Mouse (Mus musculus) CH12.LX (cell line): ENCODE measurements around the gene Cnr2. TPM values are rescaled to one million over a fixed set of nuclear protein-coding genes. Genes with fewer than 3 reads are reported as not detected.

ENCODE experiments used
- DNase-seq: peaks from one replicate; pipeline ENCODE4 v3.0.0-alpha.2; 2013; ENCODE audit errors: extremely low read depth
- H3K27ac ChIP-seq: 2 replicates; pipeline ENCODE4 v1.5.1; 2012; ENCODE audit warnings: low read depth, mild to moderate bottlenecking, control low read depth, moderate library complexity; ENCODE audit not compliant: insufficient read depth
- H3K27me3 ChIP-seq: replicated peaks from 2 replicates; pipeline ENCODE3; 2012; ENCODE audit warnings: inconsistent platforms
- H3K36me3 ChIP-seq, 2 experiments: replicated peaks in 1 of 2; 2 replicates each; pipeline versions ENCODE3 to v1.6.1; 2012; ENCODE audit warnings: inconsistent platforms in 1 of 2, low read length in 1 of 2, mild to moderate bottlenecking in 1 of 2, mixed read lengths in 1 of 2, moderate library complexity in 1 of 2; ENCODE audit not compliant: control insufficient read depth in 1 of 2, insufficient read depth in 1 of 2
- H3K4me1 ChIP-seq, 2 experiments: 2 replicates each; pipeline ENCODE4 v1.6.1; 2012; ENCODE audit warnings: inconsistent platforms in 1 of 2, moderate library complexity in 1 of 2; ENCODE audit not compliant: insufficient read depth in 2 of 2, control insufficient read depth in 1 of 2
- H3K4me2 ChIP-seq: 2 replicates; pipeline ENCODE4 v1.6.1; 2012; ENCODE audit warnings: low read depth, mild to moderate bottlenecking, control low read depth; ENCODE audit not compliant: poor library complexity, insufficient read depth, severe bottlenecking
- H3K4me3 ChIP-seq, 3 experiments: fragments of 150-350 bp in 1 of 3; sonication (generic) in 1 of 3; replicated peaks in 1 of 3; 2 replicates each; pipeline versions ENCODE3 to v1.5.1; 2011 to 2012; ENCODE audit warnings: low read depth in 2 of 3, low read length in 2 of 3, mild to moderate bottlenecking in 2 of 3, moderate library complexity in 2 of 3, control low read depth in 1 of 3, improper control_type of control experiment in 1 of 3, inconsistent platforms in 1 of 3, mixed read lengths in 1 of 3; ENCODE audit not compliant: poor library complexity in 1 of 3
- H3K79me2 ChIP-seq: replicated peaks from 2 replicates; pipeline ENCODE4 v1.6.1; 2012; ENCODE audit warnings: mild to moderate bottlenecking, moderate library complexity; ENCODE audit not compliant: control insufficient read depth, poor library complexity, insufficient read depth, severe bottlenecking; ENCODE audit errors: extremely low read depth
- H3K9ac ChIP-seq: 2 replicates; pipeline ENCODE4 v1.6.1; 2012; ENCODE audit warnings: low read depth, mild to moderate bottlenecking, control low read depth, moderate library complexity; ENCODE audit not compliant: insufficient read depth
- H3K9me3 ChIP-seq: replicated peaks from 2 replicates; pipeline ENCODE3; 2012; ENCODE audit warnings: low read length, inconsistent platforms, mixed read lengths
- BHLHE40 ChIP-seq: IDR thresholded peaks from 2 replicates; pipeline ENCODE4 v1.6.1; 2011; ENCODE audit warnings: mild to moderate bottlenecking, low read depth, low read length, improper control_type of control experiment
- CHD2 ChIP-seq: IDR thresholded peaks from 2 replicates; pipeline ENCODE4 v1.6.1; 2011; ENCODE audit warnings: low read length, improper control_type of control experiment
- E2F4 ChIP-seq: IDR thresholded peaks from 2 replicates; pipeline ENCODE4 v1.6.1; 2011; ENCODE audit warnings: low read depth, low read length, improper control_type of control experiment; ENCODE audit not compliant: insufficient replicate concordance
- ELF1 ChIP-seq: IDR thresholded peaks from 2 replicates; pipeline ENCODE4 v1.6.1; 2014; ENCODE audit warnings: low read depth, mild to moderate bottlenecking, inconsistent platforms, low read length, improper control_type of control experiment
- ETS1 ChIP-seq: conservative IDR thresholded peaks from 2 replicates; pipeline ENCODE4 v1.6.1; 2012; ENCODE audit warnings: low read depth, mild to moderate bottlenecking, inconsistent platforms, low read length, improper control_type of control experiment, moderate library complexity
- GABPA ChIP-seq: IDR thresholded peaks from 2 replicates; pipeline ENCODE4 v1.6.1; 2012; ENCODE audit warnings: low read depth, low read length, improper control_type of control experiment, inconsistent platforms; ENCODE audit not compliant: insufficient replicate concordance
- HCFC1 ChIP-seq: IDR thresholded peaks from 2 replicates; pipeline ENCODE4 v1.6.1; 2012; ENCODE audit warnings: low read depth, mild to moderate bottlenecking, inconsistent platforms, low read length, improper control_type of control experiment
- IRF4 ChIP-seq: IDR thresholded peaks from 2 replicates; pipeline ENCODE4 v1.6.1; 2014; ENCODE audit warnings: low read depth, mild to moderate bottlenecking, inconsistent platforms, low read length, improper control_type of control experiment
- JUN ChIP-seq: IDR thresholded peaks from 2 replicates; pipeline ENCODE4 v1.6.1; 2011; ENCODE audit warnings: low read depth, mild to moderate bottlenecking, low read length, improper control_type of control experiment, moderate library complexity; ENCODE audit not compliant: insufficient read depth
- JUND ChIP-seq: conservative IDR thresholded peaks from 2 replicates; pipeline ENCODE4 v1.6.1; 2011; ENCODE audit warnings: low read depth, low read length, improper control_type of control experiment
- KAT2A ChIP-seq: IDR thresholded peaks from 2 replicates; pipeline ENCODE4 v1.6.1; 2012; ENCODE audit warnings: low read length, improper control_type of control experiment, inconsistent platforms; ENCODE audit not compliant: insufficient replicate concordance
- MAX ChIP-seq: IDR thresholded peaks from 2 replicates; pipeline ENCODE4 v1.6.1; 2011; ENCODE audit warnings: low read length, improper control_type of control experiment
- MEF2A ChIP-seq: IDR thresholded peaks from 2 replicates; pipeline ENCODE4 v1.6.1; 2014; ENCODE audit warnings: low read depth, mild to moderate bottlenecking, inconsistent platforms, low read length, improper control_type of control experiment, borderline replicate concordance
- MXI1 ChIP-seq: IDR thresholded peaks from 2 replicates; pipeline ENCODE4 v1.6.1; 2011; ENCODE audit warnings: mild to moderate bottlenecking, low read depth, low read length, improper control_type of control experiment
- NELFE ChIP-seq: IDR thresholded peaks from 2 replicates; pipeline ENCODE4 v1.6.1; 2011; ENCODE audit warnings: low read depth, low read length, improper control_type of control experiment
- NRF1 ChIP-seq: IDR thresholded peaks from 2 replicates; pipeline ENCODE4 v1.6.1; 2014; ENCODE audit warnings: low read depth, mild to moderate bottlenecking, inconsistent platforms, low read length, improper control_type of control experiment, moderate library complexity
- PAX5 ChIP-seq: IDR thresholded peaks from 2 replicates; pipeline ENCODE4 v1.6.1; 2012; ENCODE audit warnings: low read length, inconsistent platforms, mixed read lengths
- POLR2A ChIP-seq: IDR thresholded peaks from 2 replicates; pipeline ENCODE4 v1.6.1; 2011; ENCODE audit warnings: low read depth, mild to moderate bottlenecking, improper control_type of control experiment, low read length
- SIN3A ChIP-seq: IDR thresholded peaks from 2 replicates; pipeline ENCODE4 v1.6.1; 2012; ENCODE audit warnings: low read length, improper control_type of control experiment, inconsistent platforms
- TBP ChIP-seq: conservative IDR thresholded peaks from 2 replicates; pipeline ENCODE4 v1.6.1; 2011; ENCODE audit warnings: low read depth, low read length, improper control_type of control experiment
- TCF12 ChIP-seq: IDR thresholded peaks from 2 replicates; pipeline ENCODE4 v1.6.1; 2014; ENCODE audit warnings: low read depth, mild to moderate bottlenecking, inconsistent platforms, low read length, improper control_type of control experiment
- UBTF ChIP-seq: IDR thresholded peaks from 2 replicates; pipeline ENCODE4 v1.6.1; 2012; ENCODE audit warnings: low read depth, mild to moderate bottlenecking, inconsistent platforms, low read length, improper control_type of control experiment, moderate library complexity
- USF1 ChIP-seq: IDR thresholded peaks from 2 replicates; pipeline ENCODE4 v1.6.1; 2014; ENCODE audit warnings: low read depth, mild to moderate bottlenecking, inconsistent platforms, low read length, improper control_type of control experiment
- USF2 ChIP-seq: conservative IDR thresholded peaks from 2 replicates; pipeline ENCODE4 v1.6.1; 2011; ENCODE audit warnings: low read depth, low read length, improper control_type of control experiment
- ZMIZ1 ChIP-seq: IDR thresholded peaks from 2 replicates; pipeline ENCODE4 v1.6.1; 2012; ENCODE audit warnings: low read depth, mild to moderate bottlenecking, inconsistent platforms, low read length, improper control_type of control experiment
- ZNF384 ChIP-seq: IDR thresholded peaks from 2 replicates; pipeline ENCODE4 v1.6.1; 2012; ENCODE audit warnings: low read depth, low read length, improper control_type of control experiment, inconsistent platforms
- dilution Hi-C: fragments of 300-500 bp; cut with MboI; formaldehyde crosslinking; loops from 2 replicates; pipeline ENCODE4 v1.14.3; 2020; ENCODE audit warnings: low sequenced_read_pairs; ENCODE audit not compliant: extremely low pct_unique_long_range_greater_than_20kb, extremely low pct_ligation_motif_present
- in situ Hi-C: fragments of 300-500 bp; cut with MboI; formaldehyde crosslinking; loops from 3 replicates; pipeline ENCODE4 v1.14.3; 2019; ENCODE audit warnings: low sequenced_read_pairs, low pct_ligation_motif_present, low pct_unique_long_range_greater_than_20kb, mixed read lengths
- polyA plus RNA-seq: library from polyadenylated mRNA; unstranded; fragments of >175 nt; gene quantifications from 2 replicates; pipeline ENCODE4 v1.2.1, GENCODE M21; 2012; ENCODE audit warnings: low read depth; ENCODE audit not compliant: insufficient read length
- total RNA-seq, 2 experiments: library from RNA; depleted of rRNA; stranded (reverse); fragments of 300-350 nt in 1 of 2; fragments of >200 nt in 1 of 2; gene quantifications; 2 replicates each; pipeline ENCODE4 v1.2.3; 2012 to 2014

The Cnr2 gene
- total and polyA plus RNA-seq, 3 experiments: 5.6 to 13.8 (median 10.6) TPM

DNA sequence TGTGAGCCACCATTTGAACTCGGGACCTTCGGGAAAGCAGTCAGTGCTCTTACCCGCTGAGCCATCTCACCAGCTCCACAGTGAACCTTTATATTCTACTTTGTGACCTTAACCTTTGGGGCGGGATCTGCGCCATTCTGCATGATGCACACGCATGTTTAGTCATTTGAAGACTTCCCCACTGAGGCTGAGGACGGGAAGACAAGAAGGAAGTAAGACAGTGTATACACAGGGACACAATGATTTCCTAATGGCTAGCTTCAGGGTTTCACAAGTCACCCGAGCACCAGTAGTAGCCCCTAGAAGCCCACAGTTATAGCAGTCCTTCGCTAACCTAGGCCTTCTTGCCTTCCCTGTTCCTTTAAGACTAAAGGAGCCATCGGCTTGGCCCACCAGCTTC lies 50.5 kb downstream of the Cnr2 start:
- Histone ChIP-seq H3K27ac (no peak overlapping the region), H3K4me2 (peak overlapping the region; percentile 44), H3K27me3 (no peaks in the 10 kb centered on the region), H3K9me3 (no peaks in the 10 kb centered on the region), H3K9ac (peak overlapping the region; percentile 34; the same call in 1 of the 2 replicates), H3K36me3 (peaks cover 5 to 40% of the 10 kb centered on the region in 2 experiments), H3K4me1 (peaks cover 3 to 34% of the 10 kb centered on the region in 2 experiments; a peak in 3 of 4 replicates), H3K79me2 (no peaks in the 10 kb centered on the region), H3K4me3 (no peak overlapping the region)
- in situ Hi-C loops (loop anchor here (10.0 kb wide), 1 partner anchor 61 kb away; no protein-coding TSS in a partner anchor), dilution Hi-C loops (no loop called here)
- TF ChIP-seq GABPA (no peak), TBP (no peak), NELFE (no peak), CHD2 (no peak), USF2 (no peak), ELF1 (no peak), JUND (no peak), JUN (no peak), IRF4 (no peak), MXI1 (no peak), UBTF (no peak), NRF1 (no peak), HCFC1 (no peak), ETS1 (no peak)
- no peak for DNase-seq

GRCm38 (mm10) chr4:135946278-135946658 lies 51.1 kb downstream of the Cnr2 start, which contains the start of gene Hmgcl:
Gene Hmgcl (plus strand): TSS chr4:135946448.
- no peaks in the 10 kb centered on the region for H3K27me3 ChIP-seq
- H3K4me2 ChIP-seq: peak within 1 kb of the TSS; percentile 72
- no peaks in the 10 kb centered on the region for H3K79me2 ChIP-seq
- peaks cover 3 to 34% of the 10 kb centered on the region in 2 experiments; a peak in 3 of 4 replicates for H3K4me1 ChIP-seq
- peak within 1 kb of the TSS; percentile 67 to 87 (median 71) for H3K4me3 ChIP-seq
- H3K36me3 ChIP-seq: peaks cover 5 to 39% of the 10 kb centered on the region in 2 experiments
- dilution Hi-C loops: no loop called here
- H3K9ac ChIP-seq: peak within 1 kb of the TSS; percentile 51
- H3K27ac ChIP-seq: no peak within 1 kb of the TSS
- DNase-seq: peak; percentile 93
- TF ChIP-seq NELFE (peak; percentile 71), BHLHE40 (no peak), TBP (peak; percentile 73), POLR2A (peak; percentile 70; the same call in 1 of the 2 replicates), IRF4 (peak; percentile 34; the same call in 1 of the 2 replicates), NRF1 (peak; percentile 50), KAT2A (no peak), MEF2A (no peak), MAX (peak; percentile 98), ZMIZ1 (peak; percentile 48), E2F4 (no peak), TCF12 (peak; percentile 75), HCFC1 (peak; percentile 47), USF2 (peak; percentile 96), ELF1 (0 out of 2 replicates have a peak, but pooled peaks have one; percentile 16), ZNF384 (no peak), PAX5 (no peak), SIN3A (peak; percentile 59), USF1 (peak; percentile 97), MXI1 (peak; percentile 55; the same call in 1 of the 2 replicates)
- peaks cover 2% of the 10 kb centered on the region for H3K9me3 ChIP-seq
- in situ Hi-C loops: loop anchor here (10.0 kb wide), 1 partner anchor 61 kb away; no protein-coding TSS in a partner anchor
